Mouse (Mus musculus) spleen, postnatal 36 days (tissue): ENCODE data around the gene Nebl.

ENCODE experiments used
- DNase-seq, 2 experiments: peaks; one replicate each; pipeline ENCODE4 v3.0.0; 2022; ENCODE audit warnings: low spot score in 2 of 2, mixed read lengths in 1 of 2

Gene Nebl

DNA sequence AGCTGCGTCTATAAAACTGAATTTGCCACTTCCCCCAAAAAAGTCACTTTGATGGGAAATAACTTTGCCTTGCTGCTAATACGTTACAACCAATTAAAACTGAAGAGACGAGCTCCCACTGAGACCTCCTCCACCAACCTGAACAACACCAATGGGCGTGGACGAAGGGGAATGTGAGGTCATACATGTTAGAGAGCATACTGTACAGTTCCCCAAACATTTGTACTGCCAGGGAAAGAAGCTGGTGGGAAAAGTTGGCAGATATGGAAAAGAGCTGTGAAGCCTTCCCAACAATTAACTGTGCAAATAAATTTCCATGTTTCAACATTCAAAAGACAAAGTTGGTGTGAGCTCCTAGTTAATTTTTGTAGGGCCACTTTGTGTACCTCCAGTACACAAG, 25.3 kb downstream of the Nebl start:
- DNase-seq: no peak

DNA sequence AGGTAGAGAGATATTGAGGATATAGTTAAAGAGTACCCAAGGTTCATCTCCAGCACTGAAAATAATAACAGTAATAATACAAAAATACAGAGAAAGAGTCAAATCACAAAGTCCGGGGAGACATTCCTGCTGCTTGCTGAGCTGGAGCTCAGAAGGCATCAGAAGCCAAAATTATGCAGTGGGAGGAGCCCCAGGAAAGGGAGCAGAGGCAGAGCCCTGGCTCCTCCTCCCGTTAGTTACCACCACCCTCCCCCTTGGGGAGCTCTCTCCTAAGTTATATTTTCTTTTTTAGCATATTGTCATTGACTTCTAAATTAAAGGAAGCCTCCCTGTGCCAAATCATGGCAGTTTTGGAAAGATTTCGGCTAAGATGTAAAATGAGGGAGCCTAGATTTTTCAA, 25.8 kb downstream of the Nebl start:
- no peak for DNase-seq

DNA sequence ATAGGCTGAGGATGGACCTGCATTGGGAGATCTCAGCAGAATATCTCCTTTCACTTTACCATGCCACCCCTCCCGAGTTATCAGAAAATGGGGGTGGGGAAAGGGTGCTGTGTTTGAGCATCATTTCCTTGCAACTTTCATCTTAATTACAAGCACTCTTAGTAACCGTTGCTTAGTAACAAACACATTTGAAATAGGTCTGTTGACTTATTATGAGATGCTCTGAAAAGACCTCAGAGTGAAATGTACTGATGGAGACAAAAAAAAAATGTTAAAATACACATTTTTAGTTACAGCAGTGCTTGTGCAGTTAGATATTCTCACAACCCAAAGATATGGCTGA, 28.1 kb downstream of the Nebl start:
- DNase-seq: no peak

DNA sequence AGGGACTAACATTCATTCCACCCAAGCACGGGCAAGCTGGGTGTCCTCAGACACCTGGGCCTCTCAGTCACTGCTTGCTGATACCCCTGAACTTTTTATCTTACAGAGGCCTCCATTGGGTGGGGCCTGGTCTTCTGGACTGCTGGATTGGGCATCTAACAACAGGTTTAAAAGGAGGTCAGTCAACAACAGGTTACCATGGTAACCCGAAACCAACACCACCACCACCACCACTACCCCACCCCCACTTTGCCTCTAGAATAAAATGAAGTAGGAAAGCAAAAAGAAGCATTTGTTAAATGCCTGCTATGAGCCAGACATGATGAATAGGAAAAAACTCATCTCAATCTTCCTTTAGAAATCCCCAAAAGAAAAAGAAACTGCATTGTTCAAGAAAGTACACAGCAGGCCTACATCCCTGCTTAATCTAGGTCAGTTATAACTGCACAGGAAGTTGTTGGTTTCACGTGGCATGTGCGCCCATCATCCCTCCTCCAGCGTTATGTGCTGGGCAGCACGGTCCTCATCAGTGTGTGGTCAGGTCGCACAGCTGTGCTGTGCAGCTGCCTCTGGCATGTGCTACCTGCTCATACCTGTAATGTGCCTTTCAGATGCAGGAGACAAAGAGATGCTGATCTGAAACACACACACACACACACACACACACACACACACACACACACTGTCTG, 28.6 kb downstream of the Nebl start:
- no peak for DNase-seq

DNA sequence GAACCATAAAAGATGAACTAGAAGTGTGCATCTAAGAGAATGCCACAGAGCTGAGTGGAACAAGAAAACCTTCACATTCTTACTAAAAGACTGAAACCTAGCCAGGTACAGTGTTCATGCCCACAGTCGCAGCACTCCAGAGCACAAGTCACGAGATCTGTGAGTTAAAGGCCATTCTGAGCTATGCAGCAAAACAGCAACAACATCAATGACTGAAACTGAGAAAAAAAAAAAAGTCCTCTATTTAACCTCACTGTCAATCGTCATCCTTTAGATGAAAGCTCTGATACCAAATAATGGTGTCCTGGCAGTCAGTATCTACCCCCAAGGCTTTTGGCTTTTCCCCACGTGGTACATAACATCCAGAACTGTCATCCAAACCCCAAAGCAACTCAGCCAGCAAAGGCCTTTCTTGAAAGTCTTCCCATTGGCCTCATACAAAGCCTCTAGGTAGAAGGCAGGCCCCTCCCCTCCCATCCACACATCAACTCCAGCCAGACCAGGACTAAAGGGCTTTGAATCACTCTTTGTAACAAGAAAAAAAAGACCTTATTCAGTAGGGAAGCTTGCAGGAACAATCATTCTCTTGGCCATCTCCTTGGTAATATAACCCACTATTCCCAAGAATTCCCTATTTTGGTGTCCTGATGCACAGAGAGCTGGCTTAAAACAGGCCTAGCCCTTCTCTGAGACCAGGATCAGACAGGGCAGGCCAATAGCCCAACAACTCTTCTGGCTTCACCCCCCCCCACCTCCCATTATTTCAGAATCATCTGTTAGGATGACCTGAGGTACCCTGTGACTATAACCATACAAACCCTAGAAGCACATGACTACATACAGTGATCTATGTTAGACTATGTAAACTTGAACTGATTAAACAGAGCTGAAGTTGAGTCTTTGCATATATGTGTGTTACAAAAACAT, 32.8 kb downstream of the Nebl start:
- DNase-seq: no peak

DNA sequence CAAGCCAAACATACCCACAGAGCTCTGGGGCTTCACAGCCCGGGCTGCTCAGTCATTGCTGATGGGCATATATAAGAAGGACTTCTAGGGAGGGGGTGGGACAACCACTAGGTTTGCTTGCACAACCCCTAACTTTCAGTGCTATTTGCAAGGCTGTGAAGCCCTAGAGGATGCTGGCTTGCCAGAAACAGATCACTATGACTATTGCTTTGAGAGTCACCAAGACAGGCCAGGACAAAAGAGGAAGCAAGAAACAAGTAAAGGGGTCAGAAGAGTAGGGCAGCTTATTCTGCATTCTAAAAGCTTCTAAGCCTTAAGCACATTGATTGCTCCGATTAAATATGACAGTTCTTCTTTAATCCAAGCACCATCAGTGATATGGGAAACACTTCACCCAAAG, 38.3 kb downstream of the Nebl start:
- DNase-seq: no peak

DNA sequence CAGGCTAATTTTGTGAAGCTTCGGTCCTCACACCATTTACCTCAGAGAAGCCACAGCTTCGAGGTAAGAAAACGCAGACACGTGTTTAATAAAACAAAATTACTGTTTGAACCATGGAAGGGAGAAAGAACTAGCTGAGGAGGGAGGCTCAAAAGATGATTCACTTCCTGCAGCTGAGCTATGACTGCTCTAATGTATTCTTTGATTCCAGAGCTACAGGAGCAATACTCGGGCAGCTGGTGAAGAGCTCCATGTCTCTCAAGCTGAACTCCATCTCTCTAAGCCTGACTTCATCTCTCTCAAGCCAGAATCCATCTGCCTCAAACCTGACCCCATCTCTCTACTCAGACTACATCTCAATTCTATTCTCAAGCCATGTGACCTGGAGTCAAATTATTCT, 41.0 kb downstream of the Nebl start:
- DNase-seq: no peak

DNA sequence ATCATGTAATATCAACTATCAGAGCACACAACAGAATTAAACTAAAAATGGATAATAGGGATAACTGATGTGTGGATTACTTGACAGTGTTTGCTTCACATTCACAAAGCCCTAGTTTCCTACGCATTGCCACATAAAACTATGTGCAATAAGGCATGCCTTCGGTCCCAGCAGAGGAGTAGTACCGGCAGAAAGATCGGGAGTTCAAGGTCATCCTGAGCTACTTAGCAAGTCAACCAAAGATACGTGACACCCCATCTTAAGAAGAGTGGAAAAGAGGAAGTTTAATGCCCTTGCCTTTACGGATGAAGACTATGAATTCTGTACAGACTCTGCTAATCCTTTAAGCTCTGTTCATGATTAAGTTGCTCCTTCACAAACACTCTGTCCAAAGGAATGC, 44.1 kb downstream of the Nebl start:
- DNase-seq: no peak

DNA sequence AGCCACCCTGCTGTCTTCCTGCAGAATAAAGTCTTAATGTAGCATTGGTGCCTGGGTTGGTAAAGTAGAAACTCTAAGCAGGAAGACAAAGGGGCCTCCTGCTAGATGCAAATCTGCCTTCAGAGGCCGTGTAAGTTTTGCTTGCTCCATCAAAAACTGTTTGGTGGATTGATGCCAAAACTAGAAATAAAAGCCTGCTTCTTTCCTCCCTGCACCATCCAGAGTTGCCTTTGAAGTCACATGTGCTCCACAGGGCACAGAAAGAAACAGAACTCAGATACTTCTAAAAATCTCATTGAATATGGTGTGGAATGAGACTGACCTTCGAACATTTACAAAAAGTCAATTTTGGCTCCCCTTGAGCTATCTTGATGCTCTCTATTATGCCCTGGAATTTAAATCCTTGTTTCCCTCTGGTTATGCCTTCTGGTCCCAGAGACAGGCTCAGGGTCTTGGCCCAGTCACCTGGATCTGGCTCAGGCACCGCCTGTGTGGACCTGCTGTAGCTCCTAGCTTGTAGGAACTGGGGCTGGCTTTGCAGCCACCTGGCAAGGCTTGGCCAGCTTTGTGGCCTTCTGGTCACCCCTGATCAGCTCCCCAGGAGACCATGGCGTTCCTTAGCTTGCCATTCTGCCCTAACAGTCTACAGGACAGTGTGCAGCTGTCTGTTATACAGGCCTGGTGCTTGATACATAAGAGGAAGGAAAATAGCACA, 47.8 kb downstream of the Nebl start:
- no peak for DNase-seq

DNA sequence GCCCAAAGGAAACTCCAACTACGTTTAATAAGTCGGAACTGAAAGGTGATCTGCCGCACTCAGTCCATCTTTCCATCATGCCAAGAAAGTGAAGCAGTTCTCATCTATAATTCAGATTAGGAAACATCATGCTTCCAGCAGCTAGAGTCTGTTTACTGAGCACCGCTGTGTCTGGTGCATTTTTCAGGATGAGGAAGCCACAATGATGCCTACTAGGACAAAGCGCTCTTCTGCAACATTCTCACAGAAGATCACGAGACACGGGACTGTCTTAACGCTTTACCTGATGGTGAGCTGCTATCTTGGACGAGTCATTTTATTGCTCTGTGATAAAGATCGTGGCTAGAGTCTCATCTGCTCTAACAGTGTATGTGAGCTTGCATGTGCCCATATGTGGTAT, 59.1 kb downstream of the Nebl start:
- no peak for DNase-seq

DNA sequence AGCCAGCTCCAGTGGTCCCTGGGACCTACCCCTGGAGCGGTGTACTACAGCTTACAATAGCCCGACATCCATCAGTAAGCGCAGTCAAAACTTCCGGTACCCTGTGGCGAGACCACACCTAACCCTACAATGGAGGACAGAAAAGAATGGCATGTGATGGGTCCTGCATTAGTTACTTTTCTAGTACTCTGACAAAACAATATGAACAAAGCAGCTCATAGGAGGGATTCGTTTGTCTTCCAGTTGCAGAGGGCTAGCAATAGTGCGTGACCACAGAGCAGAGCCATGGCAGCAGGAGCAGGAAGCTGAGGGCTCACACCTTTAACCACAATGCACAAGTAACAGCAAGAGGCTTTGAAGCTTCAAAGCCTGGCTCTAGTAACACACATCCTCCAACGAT, 59.7 kb downstream of the Nebl start:
- peak; percentile 31 to 39 for DNase-seq

DNA sequence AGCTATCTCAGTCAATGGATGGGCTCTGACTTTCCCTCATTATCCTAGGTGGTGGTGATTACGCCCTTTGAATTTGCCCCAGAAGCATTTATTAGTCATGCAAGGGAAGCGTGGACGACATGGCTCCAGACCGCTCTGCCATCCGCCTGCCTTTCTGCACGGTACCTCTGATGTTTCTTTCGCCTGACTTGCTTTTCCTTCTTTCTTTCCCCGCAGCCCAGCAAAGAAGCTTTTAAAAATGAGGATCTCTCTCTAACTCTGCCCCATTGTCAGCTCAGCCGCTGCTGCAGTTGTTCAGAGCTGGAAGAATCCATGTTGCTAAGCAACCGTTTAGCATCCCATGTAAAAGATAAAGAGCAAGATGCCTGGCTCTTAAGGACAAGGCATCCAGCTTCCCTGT, 61.3 kb downstream of the Nebl start:
- no peak for DNase-seq

DNA sequence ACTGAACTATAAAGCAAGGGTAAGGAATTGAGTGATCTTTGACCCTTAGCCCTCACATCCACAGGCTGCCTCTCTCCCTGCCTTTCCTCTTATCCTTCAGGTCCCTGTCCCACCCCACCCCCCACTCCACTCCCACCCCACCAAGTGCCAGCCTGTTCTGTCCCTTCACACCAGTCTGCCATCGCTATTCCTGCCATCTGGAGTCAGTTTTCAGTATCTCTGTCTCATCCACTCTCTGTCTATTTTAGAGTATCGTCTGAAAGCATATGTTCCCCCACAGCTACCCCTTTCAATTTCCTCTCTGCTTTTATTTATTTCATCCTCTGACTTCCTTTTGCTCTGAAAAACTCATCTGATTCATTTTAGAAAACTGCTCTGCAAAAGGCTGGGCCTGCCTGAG, 62.3 kb downstream of the Nebl start:
- DNase-seq: no peak

DNA sequence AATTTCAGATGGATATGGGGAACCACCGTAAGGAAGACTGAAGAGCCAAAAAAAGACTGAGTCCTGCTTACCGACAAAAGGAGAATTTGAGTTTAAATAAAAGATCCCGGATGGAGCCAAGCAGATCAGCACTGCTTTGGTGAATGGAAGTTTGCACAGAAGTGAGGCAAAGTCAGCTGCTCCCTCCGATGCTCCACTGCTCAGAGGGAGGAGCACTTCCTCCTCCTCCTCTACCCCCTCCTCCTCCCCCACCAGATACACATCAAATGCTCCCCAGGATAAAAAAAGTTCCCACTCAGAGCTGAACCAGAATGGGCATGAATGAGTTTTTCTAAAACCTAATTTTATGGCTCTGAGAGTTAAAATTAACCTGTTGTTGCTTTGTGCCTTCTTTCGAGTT, 73.1 kb downstream of the Nebl start:
- no peak for DNase-seq

DNA sequence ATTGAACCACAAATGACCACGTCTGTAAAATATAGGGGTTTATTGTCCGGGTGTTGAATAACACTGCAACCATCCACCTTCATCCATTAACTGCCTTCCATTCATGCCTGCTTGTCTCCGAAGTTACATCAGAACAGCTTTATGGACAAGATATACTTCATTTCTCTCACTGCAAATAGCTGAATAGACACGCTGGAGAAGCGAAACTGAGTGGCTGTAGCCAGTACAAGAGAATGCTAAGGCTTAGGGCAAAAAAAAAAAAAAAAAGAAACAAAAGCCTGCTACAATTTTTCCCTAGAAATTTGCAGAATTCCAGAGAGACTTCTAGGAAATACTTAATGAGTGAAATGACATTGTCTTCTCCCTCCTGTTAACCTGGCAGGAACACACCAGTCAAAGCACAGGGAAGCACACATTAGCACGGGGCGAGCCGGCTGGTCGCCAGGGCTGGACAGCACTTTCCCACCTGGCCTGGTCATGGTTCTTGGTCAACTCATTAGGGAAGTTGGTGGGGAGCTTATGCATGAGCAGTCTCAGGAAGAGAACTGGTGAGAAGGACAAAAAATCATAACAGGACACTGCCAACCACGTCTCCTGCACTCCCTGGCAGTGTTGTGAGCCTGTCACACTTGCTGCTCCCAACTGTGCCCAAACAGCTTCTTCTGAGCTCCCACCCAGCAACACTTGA, 81.0 kb downstream of the Nebl start:
- DNase-seq: no peak

DNA sequence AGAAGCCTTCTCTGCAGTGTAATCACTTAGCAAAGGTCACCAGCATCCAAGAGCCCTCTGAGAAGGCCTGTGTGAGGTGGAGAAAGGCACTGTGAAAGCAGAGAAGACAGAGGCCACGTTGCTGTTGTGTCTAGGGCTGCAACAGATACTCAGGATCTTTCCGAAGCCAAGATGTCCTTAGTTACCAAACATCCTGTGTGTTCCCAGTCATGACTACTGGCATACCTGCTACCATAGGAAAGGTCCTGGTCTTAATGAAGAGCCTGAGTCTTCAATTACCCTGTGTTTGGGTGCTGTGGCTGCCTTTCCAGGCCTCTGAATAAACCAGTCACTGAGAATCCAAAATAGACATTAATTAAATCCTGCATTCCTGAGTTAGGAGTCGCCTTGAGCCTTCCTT, 81.5 kb downstream of the Nebl start:
- DNase-seq: no peak

DNA sequence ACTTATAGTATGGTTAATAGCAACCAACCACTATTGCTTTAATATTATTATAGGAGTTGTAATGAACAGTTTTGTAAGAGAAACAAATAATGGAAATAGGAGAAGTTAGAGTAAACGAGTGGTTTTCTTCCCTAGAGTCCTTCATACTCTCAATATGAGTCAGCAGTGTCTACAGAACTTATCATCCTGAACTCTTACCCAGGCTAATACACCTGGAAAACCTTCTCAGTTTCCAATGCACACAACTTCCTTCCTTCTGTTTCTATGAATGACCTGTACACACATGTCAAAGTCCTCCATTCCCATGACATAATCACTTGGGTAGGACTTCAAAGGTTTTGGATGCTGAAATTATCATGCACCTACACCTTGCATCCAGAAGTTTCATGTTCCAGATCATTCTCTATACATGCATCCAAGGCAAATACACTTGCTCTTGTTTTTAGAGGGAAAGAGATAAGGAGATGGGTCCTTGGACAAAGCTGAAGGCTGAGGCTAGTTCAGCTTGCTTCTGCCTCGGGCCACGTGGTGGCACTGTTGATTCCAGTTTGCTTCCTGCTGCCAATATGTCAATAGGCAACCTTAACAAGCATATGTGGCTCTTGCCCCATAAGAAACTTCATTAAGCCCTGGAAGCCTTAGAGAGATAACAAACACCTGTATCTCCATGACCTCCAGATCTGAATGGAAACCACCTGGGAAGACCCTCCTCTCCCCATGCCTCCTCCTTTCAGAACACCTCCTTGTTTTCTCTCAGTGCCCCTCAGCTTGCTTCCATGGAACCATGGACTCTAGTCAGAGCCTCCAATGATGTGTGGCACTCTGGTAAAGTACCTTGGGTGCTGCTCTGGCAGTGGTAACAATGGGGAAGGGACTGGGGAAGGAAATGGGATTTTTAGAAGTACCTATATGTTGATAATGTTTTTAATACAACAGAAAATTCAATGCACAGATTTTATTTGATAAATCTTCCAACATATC, 86.7 kb downstream of the Nebl start:
- peak; percentile 9 to 14 for DNase-seq

DNA sequence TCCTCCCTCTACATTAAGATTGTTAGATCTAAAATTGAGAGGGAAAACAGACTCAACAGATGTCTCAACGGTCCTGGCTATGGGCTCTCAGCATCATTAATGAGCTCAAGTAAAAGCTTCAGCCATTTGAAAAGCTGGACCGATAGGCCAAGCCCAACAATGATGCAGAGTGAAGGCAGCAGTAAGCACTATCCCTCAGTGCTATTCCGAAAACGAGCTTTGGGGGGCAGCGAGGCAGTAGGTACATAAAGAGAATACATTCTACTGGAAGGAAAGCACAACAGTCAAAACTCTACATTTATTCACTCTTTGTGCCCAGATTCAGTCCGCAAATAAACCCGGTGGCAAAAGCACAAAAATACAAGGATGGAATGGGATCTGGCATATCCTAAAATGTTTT, 87.4 kb downstream of the Nebl start:
- no peak for DNase-seq

DNA sequence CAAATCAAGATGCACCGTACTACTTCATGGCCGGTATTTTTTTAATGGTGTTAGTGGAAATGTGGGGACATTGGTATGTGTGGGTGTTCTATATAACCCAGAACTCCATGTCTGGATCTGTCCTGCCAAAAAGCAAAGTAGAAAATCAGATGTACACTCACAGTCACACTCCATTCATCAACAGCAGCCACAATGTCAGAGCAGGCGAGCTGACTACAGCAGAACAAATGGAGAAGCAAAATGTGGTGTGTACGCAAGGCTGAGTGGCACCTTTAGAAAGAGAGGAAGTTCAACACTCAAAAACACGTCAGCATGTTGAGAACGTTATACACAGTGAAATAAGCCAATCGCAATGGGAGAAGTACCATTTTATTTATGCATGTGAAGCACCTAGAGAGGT, 88.5 kb downstream of the Nebl start:
- no peak for DNase-seq

DNA sequence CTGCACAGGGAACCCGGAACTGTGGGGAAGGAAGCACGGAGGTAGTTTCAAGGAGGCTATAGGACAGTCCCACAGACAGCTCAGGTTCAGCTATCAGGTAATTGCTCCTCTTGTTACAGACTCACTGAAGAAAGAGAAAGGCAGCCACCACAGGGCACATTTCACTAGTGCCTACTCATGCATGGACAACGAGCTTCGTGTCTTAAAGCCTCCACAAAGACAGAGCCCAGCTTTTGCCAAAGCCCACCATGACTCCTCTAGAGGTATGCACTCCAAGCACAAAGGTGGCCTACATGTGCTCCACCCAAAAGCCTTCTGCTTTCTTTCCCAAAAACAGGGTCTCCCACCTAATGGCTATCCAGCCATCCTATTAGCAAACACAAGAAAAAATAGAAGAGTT, 90.4 kb downstream of the Nebl start:
- no peak for DNase-seq

DNA sequence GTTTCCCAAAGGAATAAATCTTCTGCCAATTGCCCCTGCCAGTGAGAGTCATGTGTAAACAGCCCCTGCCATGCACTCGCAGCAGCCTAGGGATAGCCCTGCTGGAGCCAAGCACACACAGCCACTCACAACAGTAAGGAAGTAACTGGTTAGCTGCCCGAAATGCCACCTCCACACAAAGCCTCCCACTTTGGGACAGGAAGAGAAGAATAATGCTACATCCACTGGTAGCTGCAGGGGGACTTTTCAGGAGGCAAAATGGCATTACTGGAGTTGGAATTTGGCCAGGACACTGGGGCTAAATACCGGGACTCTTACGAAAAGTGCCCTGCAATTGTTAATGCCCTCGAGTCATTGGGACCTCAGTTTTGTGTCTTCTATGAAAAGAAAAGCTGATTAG, 92.6 kb downstream of the Nebl start:
- no peak for DNase-seq
